Mouse (Mus musculus) CH12.LX (cell line): ENCODE results near the gene Slc45a1. TPM values are rescaled to one million over a fixed set of nuclear protein-coding genes. Genes with fewer than 3 reads are reported as not detected.
A peak's percentile ranks its signal among the peaks of the same experiment; 100 is the strongest.

Experiments used
- DNase-seq: peaks from one replicate; pipeline ENCODE4 v3.0.0-alpha.2; 2013; ENCODE audit errors: extremely low read depth
- H3K27ac ChIP-seq: 2 replicates; pipeline ENCODE4 v1.5.1; 2012; ENCODE audit warnings: low read depth, mild to moderate bottlenecking, control low read depth, moderate library complexity; ENCODE audit not compliant: insufficient read depth
- H3K27me3 ChIP-seq: replicated peaks from 2 replicates; pipeline ENCODE3; 2012; ENCODE audit warnings: inconsistent platforms
- H3K36me3 ChIP-seq, 2 experiments: replicated peaks in 1 of 2; 2 replicates each; pipeline versions ENCODE3 to v1.6.1; 2012; ENCODE audit warnings: inconsistent platforms in 1 of 2, low read length in 1 of 2, mild to moderate bottlenecking in 1 of 2, mixed read lengths in 1 of 2, moderate library complexity in 1 of 2; ENCODE audit not compliant: control insufficient read depth in 1 of 2, insufficient read depth in 1 of 2
- H3K4me1 ChIP-seq, 2 experiments: 2 replicates each; pipeline ENCODE4 v1.6.1; 2012; ENCODE audit warnings: inconsistent platforms in 1 of 2, moderate library complexity in 1 of 2; ENCODE audit not compliant: insufficient read depth in 2 of 2, control insufficient read depth in 1 of 2
- H3K4me2 ChIP-seq: 2 replicates; pipeline ENCODE4 v1.6.1; 2012; ENCODE audit warnings: low read depth, mild to moderate bottlenecking, control low read depth; ENCODE audit not compliant: poor library complexity, insufficient read depth, severe bottlenecking
- H3K4me3 ChIP-seq, 3 experiments: fragments of 150-350 bp in 1 of 3; sonication (generic) in 1 of 3; replicated peaks in 1 of 3; 2 replicates each; pipeline versions ENCODE3 to v1.5.1; 2011 to 2012; ENCODE audit warnings: low read depth in 2 of 3, low read length in 2 of 3, mild to moderate bottlenecking in 2 of 3, moderate library complexity in 2 of 3, control low read depth in 1 of 3, improper control_type of control experiment in 1 of 3, inconsistent platforms in 1 of 3, mixed read lengths in 1 of 3; ENCODE audit not compliant: poor library complexity in 1 of 3
- H3K79me2 ChIP-seq: replicated peaks from 2 replicates; pipeline ENCODE4 v1.6.1; 2012; ENCODE audit warnings: mild to moderate bottlenecking, moderate library complexity; ENCODE audit not compliant: control insufficient read depth, poor library complexity, insufficient read depth, severe bottlenecking; ENCODE audit errors: extremely low read depth
- H3K9ac ChIP-seq: 2 replicates; pipeline ENCODE4 v1.6.1; 2012; ENCODE audit warnings: low read depth, mild to moderate bottlenecking, control low read depth, moderate library complexity; ENCODE audit not compliant: insufficient read depth
- H3K9me3 ChIP-seq: replicated peaks from 2 replicates; pipeline ENCODE3; 2012; ENCODE audit warnings: low read length, inconsistent platforms, mixed read lengths
- BHLHE40 ChIP-seq: IDR thresholded peaks from 2 replicates; pipeline ENCODE4 v1.6.1; 2011; ENCODE audit warnings: mild to moderate bottlenecking, low read depth, low read length, improper control_type of control experiment
- CHD1 ChIP-seq: IDR thresholded peaks from 2 replicates; pipeline ENCODE4 v1.6.1; 2012; ENCODE audit warnings: low read depth, low read length, improper control_type of control experiment, inconsistent platforms
- CHD2 ChIP-seq: IDR thresholded peaks from 2 replicates; pipeline ENCODE4 v1.6.1; 2011; ENCODE audit warnings: low read length, improper control_type of control experiment
- CTCF ChIP-seq, 2 experiments: IDR thresholded peaks in 1 of 2; conservative IDR thresholded peaks in 1 of 2; 2 replicates each; pipeline ENCODE4 v1.5.1; 2011 to 2012; ENCODE audit warnings: low read depth in 2 of 2, low read length in 2 of 2, improper control_type of control experiment in 1 of 2, inconsistent platforms in 1 of 2, mild to moderate bottlenecking in 1 of 2, moderate library complexity in 1 of 2
- EP300 ChIP-seq: IDR thresholded peaks from 2 replicates; pipeline ENCODE4 v1.6.1; 2011; ENCODE audit warnings: low read length, improper control_type of control experiment
- HCFC1 ChIP-seq: IDR thresholded peaks from 2 replicates; pipeline ENCODE4 v1.6.1; 2012; ENCODE audit warnings: low read depth, mild to moderate bottlenecking, inconsistent platforms, low read length, improper control_type of control experiment
- MAFK ChIP-seq: IDR thresholded peaks from 2 replicates; pipeline ENCODE4 v1.6.1; 2011; ENCODE audit warnings: low read length, improper control_type of control experiment; ENCODE audit not compliant: insufficient replicate concordance
- MAX ChIP-seq: IDR thresholded peaks from 2 replicates; pipeline ENCODE4 v1.6.1; 2011; ENCODE audit warnings: low read length, improper control_type of control experiment
- MAZ ChIP-seq: IDR thresholded peaks from 2 replicates; pipeline ENCODE4 v1.6.1; 2012; ENCODE audit warnings: low read depth, mild to moderate bottlenecking, inconsistent platforms, low read length, improper control_type of control experiment, moderate library complexity
- MYC ChIP-seq: IDR thresholded peaks from 2 replicates; pipeline ENCODE4 v1.6.1; 2011; ENCODE audit warnings: low read depth, mild to moderate bottlenecking, improper control_type of control experiment, low read length
- NELFE ChIP-seq: IDR thresholded peaks from 2 replicates; pipeline ENCODE4 v1.6.1; 2011; ENCODE audit warnings: low read depth, low read length, improper control_type of control experiment
- POLR2A ChIP-seq: IDR thresholded peaks from 2 replicates; pipeline ENCODE4 v1.6.1; 2011; ENCODE audit warnings: low read depth, mild to moderate bottlenecking, improper control_type of control experiment, low read length
- RAD21 ChIP-seq: IDR thresholded peaks from 2 replicates; pipeline ENCODE4 v1.6.1; 2011; ENCODE audit warnings: low read depth, mild to moderate bottlenecking, low read length, improper control_type of control experiment, moderate library complexity
- SMC3 ChIP-seq: IDR thresholded peaks from 2 replicates; pipeline ENCODE4 v1.6.1; 2011; ENCODE audit warnings: low read depth, low read length, improper control_type of control experiment
- TCF12 ChIP-seq: IDR thresholded peaks from 2 replicates; pipeline ENCODE4 v1.6.1; 2014; ENCODE audit warnings: low read depth, mild to moderate bottlenecking, inconsistent platforms, low read length, improper control_type of control experiment
- ZC3H11A ChIP-seq: IDR thresholded peaks from 2 replicates; pipeline ENCODE4 v1.6.1; 2012; ENCODE audit warnings: low read depth, mild to moderate bottlenecking, inconsistent platforms, low read length, improper control_type of control experiment
- ZKSCAN1 ChIP-seq: IDR thresholded peaks from 2 replicates; pipeline ENCODE4 v1.6.1; 2012; ENCODE audit warnings: low read depth, inconsistent platforms, low read length, improper control_type of control experiment, borderline replicate concordance
- ZNF384 ChIP-seq: IDR thresholded peaks from 2 replicates; pipeline ENCODE4 v1.6.1; 2012; ENCODE audit warnings: low read depth, low read length, improper control_type of control experiment, inconsistent platforms
- dilution Hi-C: fragments of 300-500 bp; cut with MboI; formaldehyde crosslinking; loops from 2 replicates; pipeline ENCODE4 v1.14.3; 2020; ENCODE audit warnings: low sequenced_read_pairs; ENCODE audit not compliant: extremely low pct_unique_long_range_greater_than_20kb, extremely low pct_ligation_motif_present
- in situ Hi-C: fragments of 300-500 bp; cut with MboI; formaldehyde crosslinking; loops from 3 replicates; pipeline ENCODE4 v1.14.3; 2019; ENCODE audit warnings: low sequenced_read_pairs, low pct_ligation_motif_present, low pct_unique_long_range_greater_than_20kb, mixed read lengths
- polyA plus RNA-seq: library from polyadenylated mRNA; unstranded; fragments of >175 nt; gene quantifications from 2 replicates; pipeline ENCODE4 v1.2.1, GENCODE M21; 2012; ENCODE audit warnings: low read depth; ENCODE audit not compliant: insufficient read length
- total RNA-seq, 2 experiments: library from RNA; depleted of rRNA; stranded (reverse); fragments of 300-350 nt in 1 of 2; fragments of >200 nt in 1 of 2; gene quantifications; 2 replicates each; pipeline ENCODE4 v1.2.3; 2012 to 2014

Slc45a1 gene
- total and polyA plus RNA-seq, 3 experiments = not detected

- H3K9me3 ChIP-seq = no peaks in the 10 kb centered on the region
- TF ChIP-seq CHD1 (no peak), MYC (no peak), ZKSCAN1 (no peak), ZNF384 (no peak)
- H3K4me2 ChIP-seq = no peak overlapping the region
- dilution Hi-C loops (no loop called here), in situ Hi-C loops (no loop called here)
- H3K27ac ChIP-seq = no peak overlapping the region
- no peak overlapping the region for H3K9ac ChIP-seq
- H3K4me1 ChIP-seq = peaks cover 0 to 4% of the 10 kb centered on the region in 2 experiments; a peak in 1 of 4 replicates
- no peak for DNase-seq
- no peak overlapping the region for H3K4me3 ChIP-seq
- peaks cover 11% of the 10 kb centered on the region for H3K27me3 ChIP-seq
- H3K36me3 ChIP-seq = no peaks in the 10 kb centered on the region
- H3K79me2 ChIP-seq = no peaks in the 10 kb centered on the region
These were observed 42.6 kb upstream of the Slc45a1 start for GRCm38 (mm10) chr4:150694434-150695108.

- H3K9me3 ChIP-seq = no peaks in the 10 kb centered on the region
- H3K4me1 ChIP-seq = peaks cover 0 to 4% of the 10 kb centered on the region in 2 experiments; a peak in 1 of 4 replicates
- DNase-seq = no peak
- H3K4me3 ChIP-seq = no peak overlapping the region
- H3K27ac ChIP-seq = no peak overlapping the region
- H3K9ac ChIP-seq = no peak overlapping the region
- H3K79me2 ChIP-seq = no peaks in the 10 kb centered on the region
- dilution Hi-C loops = no loop called here
- H3K27me3 ChIP-seq = peaks cover 11% of the 10 kb centered on the region
- TF ChIP-seq BHLHE40 = no peak
- TF ChIP-seq MAFK = no peak
- peak in 1 of 2 experiments; percentile 33; a peak in 2 of 4 replicates for TF ChIP-seq CTCF (conservative IDR thresholded peaks at IDR 0.05 in 1 of 2, IDR thresholded peaks at IDR 0.05 in 1 of 2; ENCODE audit: low read depth in 2 of 2, low read length in 2 of 2)
- TF ChIP-seq MAX = no peak
- no peak for TF ChIP-seq MAZ
- TF ChIP-seq HCFC1 = no peak
- no peak for TF ChIP-seq TCF12
- TF ChIP-seq EP300 = no peak
- TF ChIP-seq POLR2A = no peak
- H3K4me2 ChIP-seq = no peak overlapping the region
- in situ Hi-C loops = no loop called here
- H3K36me3 ChIP-seq = no peaks in the 10 kb centered on the region
These were observed 41.0 kb upstream of the Slc45a1 start for GRCm38 (mm10) chr4:150692861-150693403.

- TF ChIP-seq SMC3 (peak; percentile 51), CTCF (conservative IDR thresholded peaks at IDR 0.05 in 1 of 2, IDR thresholded peaks at IDR 0.05 in 1 of 2; ENCODE audit: low read depth in 2 of 2, low read length in 2 of 2) (peak in 1 of 2 experiments; percentile 63; a peak in 2 of 4 replicates), RAD21 (peak; percentile 55), CHD2 (no peak), ZC3H11A (no peak), NELFE (no peak)
- H3K27ac ChIP-seq = no peak overlapping the region
- no peaks in the 10 kb centered on the region for H3K36me3 ChIP-seq
- dilution Hi-C loops (no loop called here), in situ Hi-C loops (no loop called here)
- DNase-seq = no peak
- H3K4me3 ChIP-seq = no peak overlapping the region
- no peaks in the 10 kb centered on the region for H3K9me3 ChIP-seq
- H3K79me2 ChIP-seq = no peaks in the 10 kb centered on the region
- H3K4me1 ChIP-seq = peaks cover 3 to 4% of the 10 kb centered on the region in 2 experiments; a peak in 3 of 4 replicates
- no peak overlapping the region for H3K9ac ChIP-seq
- H3K27me3 ChIP-seq = peaks cover 6% of the 10 kb centered on the region
- no peak overlapping the region for H3K4me2 ChIP-seq
These were observed 38.8 kb upstream of the Slc45a1 start for GRCm38 (mm10) chr4:150690759-150691158.
